Mouse (Mus musculus) cerebellum, adult 2 months (tissue): ENCODE data around the gene Atoh7. TPM values are rescaled to one million over a fixed set of nuclear protein-coding genes. Genes with fewer than 3 reads are reported as not detected.

ENCODE experiments used
- DNase-seq, 2 experiments: peaks; one replicate each; pipeline ENCODE4 v3.0.0; 2021
- H3K27ac ChIP-seq: fragments of 200-500 bp; 2 replicates; pipeline ENCODE4 v1.5.1; 2012; ENCODE audit warnings: low read length, control low read depth, inconsistent platforms; ENCODE audit not compliant: insufficient read depth
- H3K27me3 ChIP-seq: fragments of 200-500 bp; 2 replicates; pipeline ENCODE4 v1.6.1; 2012; ENCODE audit warnings: inconsistent platforms, mild to moderate bottlenecking, low read length, moderate library complexity; ENCODE audit not compliant: control insufficient read depth, insufficient read depth
- H3K4me1 ChIP-seq: fragments of 200-500 bp; 2 replicates; pipeline ENCODE4 v1.6.1; 2011; ENCODE audit warnings: low read length; ENCODE audit not compliant: control insufficient read depth, insufficient read depth
- H3K4me3 ChIP-seq: fragments of 200-500 bp; replicated peaks from 2 replicates; pipeline ENCODE3; 2011; ENCODE audit warnings: mild to moderate bottlenecking, low read depth, low read length, control low read depth; ENCODE audit not compliant: insufficient read depth
- CTCF ChIP-seq: fragments of 200-500 bp; IDR thresholded peaks from 2 replicates; pipeline ENCODE4 v1.5.1; 2011; ENCODE audit warnings: low read depth, mild to moderate bottlenecking, control low read depth, low read length, moderate library complexity, borderline replicate concordance; ENCODE audit not compliant: insufficient read depth
- POLR2A ChIP-seq: fragments of 200-500 bp; IDR thresholded peaks from 2 replicates; pipeline ENCODE4 v1.6.1; 2011; ENCODE audit warnings: low read length, control low read depth, borderline replicate concordance; ENCODE audit not compliant: insufficient read depth
- WGBS: fragments of 180-500 bp; shearing (Covaris S2); methylation state at CpG from one replicate; pipeline ENCODE4 v1.1.7; 2018; 5-methylcytosine and 5-hydroxymethylcytosine counted together
- polyA plus RNA-seq: library from polyadenylated mRNA; depleted of rRNA; stranded (reverse); fragments of >200 nt; gene quantifications from 2 replicates; pipeline ENCODE4 v1.2.3, GENCODE M21; 2012

The Atoh7 gene
- polyA plus RNA-seq, 1 experiment: 18.5 TPM

DNA sequence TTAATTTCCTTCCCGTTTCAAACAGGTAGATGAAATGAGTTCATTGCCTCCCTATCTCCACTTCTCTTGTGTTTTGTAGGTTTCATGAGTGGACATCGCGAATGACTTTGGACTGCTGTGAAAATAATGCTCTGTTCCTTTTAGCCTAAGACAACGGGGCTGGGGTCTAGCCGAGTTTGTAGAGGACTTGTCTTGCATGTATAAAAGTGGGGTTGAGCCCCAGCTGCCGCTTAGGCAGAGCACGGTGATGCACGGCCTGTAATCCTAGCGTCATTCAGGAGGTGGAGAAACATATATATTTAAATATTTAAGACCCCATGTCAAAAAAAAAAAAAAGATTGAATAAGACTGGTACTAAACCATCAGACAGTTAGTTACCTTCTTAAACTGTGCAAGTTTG is 1.2 kb downstream of the Atoh7 start:
- 2% methylated on average over 9 of the region's 9 CpGs for WGBS
- H3K4me3 ChIP-seq: peak overlapping the region; percentile 81
- no peaks in the 10 kb centered on the region for H3K27me3 ChIP-seq
- DNase-seq: no peak
- no peak for TF ChIP-seq POLR2A
- TF ChIP-seq CTCF: no peak
- H3K27ac ChIP-seq: peak overlapping the region; percentile 100
- H3K4me1 ChIP-seq: no peaks in the 10 kb centered on the region

DNA sequence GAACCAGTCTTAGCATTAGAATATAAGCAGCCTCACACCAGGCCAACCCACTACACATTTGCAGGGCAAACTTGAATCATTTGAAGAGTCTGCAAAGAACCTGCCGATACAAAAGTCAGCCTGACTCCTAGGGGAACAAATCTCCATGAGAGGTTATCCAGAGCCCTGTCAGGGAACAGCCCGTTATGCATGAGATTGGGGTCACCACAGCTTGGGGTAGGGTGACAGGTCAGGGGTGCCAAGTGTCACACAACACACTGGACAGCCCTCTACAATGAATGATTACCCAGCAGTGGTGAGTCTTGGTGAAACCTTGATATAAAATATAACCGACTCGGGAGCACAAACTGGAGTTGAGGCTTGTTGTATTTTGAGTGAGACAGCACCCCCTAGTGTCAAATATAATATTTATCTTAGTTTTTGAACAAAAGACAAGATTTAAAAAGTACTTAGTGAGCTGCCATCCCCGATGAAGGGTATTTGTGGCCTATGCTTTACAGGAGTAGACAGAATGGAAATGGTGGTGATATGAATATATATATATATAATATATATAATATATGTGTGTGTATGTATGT is 13.7 kb downstream of the Atoh7 start:
- TF ChIP-seq POLR2A: no peak
- TF ChIP-seq CTCF: peak; percentile 44; the same call in 1 of the 2 replicates
- DNase-seq: peak; percentile 34 to 53
- H3K27ac ChIP-seq: no peak overlapping the region
- WGBS: 18% methylated on average over 5 of the region's 5 CpGs
- no peak overlapping the region for H3K4me3 ChIP-seq
- H3K4me1 ChIP-seq: no peaks in the 10 kb centered on the region
- no peaks in the 10 kb centered on the region for H3K27me3 ChIP-seq

DNA sequence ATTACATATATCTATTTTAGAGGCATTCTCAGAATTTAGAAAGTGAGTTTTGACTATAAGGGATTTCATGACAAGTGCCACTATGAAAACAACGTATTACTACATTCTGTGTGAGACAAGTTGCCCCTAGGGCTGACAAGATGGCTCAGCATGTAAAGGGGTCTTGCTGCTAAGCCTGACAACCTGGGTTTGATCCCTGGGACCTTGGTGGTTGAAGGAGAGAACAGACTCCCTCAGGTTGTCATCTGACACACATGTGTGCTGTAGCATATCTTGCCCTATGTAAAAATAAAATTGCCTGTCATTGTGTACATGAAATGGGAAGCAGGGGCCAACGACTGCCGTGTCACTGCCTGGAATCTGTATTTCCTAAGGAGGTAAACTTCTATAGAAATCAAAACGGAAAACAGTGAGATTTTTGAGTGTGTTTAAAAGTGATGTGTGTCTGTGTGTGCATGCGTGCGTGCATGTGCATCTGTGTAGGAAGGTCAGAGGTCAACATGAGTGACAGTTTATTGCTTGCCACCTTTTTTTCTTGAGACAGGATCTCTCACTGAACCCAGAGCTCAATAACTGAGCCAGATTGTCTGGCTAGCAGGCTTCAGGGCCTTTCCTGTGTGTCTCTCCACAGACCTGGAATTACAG is 14.4 kb downstream of the Atoh7 start:
- WGBS: 85% methylated on average over 6 of the region's 6 CpGs
- Histone ChIP-seq H3K27me3 (no peaks in the 10 kb centered on the region), H3K27ac (no peak overlapping the region), H3K4me1 (no peaks in the 10 kb centered on the region), H3K4me3 (no peak overlapping the region)
- TF ChIP-seq CTCF: no peak
- TF ChIP-seq POLR2A: no peak
- no peak for DNase-seq

GRCm38 (mm10) chr10:63115881-63116280 is 16.4 kb downstream of the Atoh7 start:
- H3K4me3 ChIP-seq: no peak overlapping the region
- no peaks in the 10 kb centered on the region for H3K4me1 ChIP-seq
- no peak overlapping the region for H3K27ac ChIP-seq
- WGBS: 84% methylated on average over 15 of the region's 15 CpGs
- DNase-seq: no peak
- no peaks in the 10 kb centered on the region for H3K27me3 ChIP-seq
- TF ChIP-seq CTCF: no peak
- TF ChIP-seq POLR2A: no peak

DNA sequence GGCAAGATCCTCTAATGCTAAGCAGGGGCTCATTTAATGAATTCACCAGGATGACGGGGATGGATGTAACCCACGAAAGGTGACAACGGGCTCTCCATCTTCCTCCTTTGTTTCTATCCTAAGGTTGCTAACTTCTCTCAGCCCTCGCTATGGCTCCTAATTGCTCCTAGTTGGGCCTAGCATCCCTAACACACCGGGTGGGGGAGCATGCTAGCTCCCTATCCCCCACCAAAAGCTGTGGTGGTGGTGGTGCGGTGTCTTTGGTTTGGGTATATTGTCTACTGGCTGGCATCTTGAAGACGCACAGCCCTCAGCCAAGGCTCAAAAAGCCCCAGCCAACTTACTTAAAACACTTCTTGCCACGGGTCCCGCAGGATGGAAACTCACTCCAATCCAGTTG is 16.9 kb downstream of the Atoh7 start:
- Histone ChIP-seq H3K27me3 (no peaks in the 10 kb centered on the region), H3K4me1 (no peaks in the 10 kb centered on the region), H3K27ac (no peak overlapping the region), H3K4me3 (no peak overlapping the region)
- no peak for DNase-seq
- TF ChIP-seq CTCF (no peak), POLR2A (no peak)
- 92% methylated on average over 9 of the region's 9 CpGs for WGBS

- no peaks in the 10 kb centered on the region for H3K27me3 ChIP-seq
- 94% methylated on average over 8 of the region's 8 CpGs for WGBS
- H3K4me1 ChIP-seq: no peaks in the 10 kb centered on the region
- no peak overlapping the region for H3K27ac ChIP-seq
- TF ChIP-seq CTCF: no peak
- no peak for TF ChIP-seq POLR2A
- no peak overlapping the region for H3K4me3 ChIP-seq
- DNase-seq: no peak
These were observed 18.1 kb downstream of the Atoh7 start for GRCm38 (mm10) chr10:63117583-63117982.

DNA sequence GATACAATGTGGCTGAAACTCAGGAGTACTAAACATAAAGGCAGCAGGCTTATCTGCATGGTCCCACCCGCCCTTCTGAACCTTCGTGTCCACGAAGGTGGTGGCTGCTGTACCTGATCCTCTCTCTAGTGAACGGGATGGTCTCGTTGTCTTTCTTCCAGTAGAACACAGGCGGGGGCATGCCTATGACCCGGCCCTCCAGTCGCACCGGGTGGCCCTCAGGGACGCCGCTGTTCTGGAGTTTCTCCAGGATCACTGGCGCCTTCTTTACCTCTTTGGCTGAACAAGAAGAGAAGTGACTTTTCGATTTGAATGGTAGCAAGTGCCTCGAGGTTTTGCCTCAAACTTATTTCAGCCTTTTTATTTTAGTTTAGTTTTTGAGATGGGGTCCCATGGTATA is 20.5 kb downstream of the Atoh7 start:
- H3K4me3 ChIP-seq: no peak overlapping the region
- no peak for DNase-seq
- WGBS: 66% methylated on average over 14 of the region's 14 CpGs
- no peaks in the 10 kb centered on the region for H3K27me3 ChIP-seq
- H3K4me1 ChIP-seq: no peaks in the 10 kb centered on the region
- no peak overlapping the region for H3K27ac ChIP-seq
- TF ChIP-seq POLR2A (no peak), CTCF (no peak)

- no peak for DNase-seq
- Histone ChIP-seq H3K27ac (no peak overlapping the region), H3K27me3 (no peaks in the 10 kb centered on the region), H3K4me1 (no peaks in the 10 kb centered on the region), H3K4me3 (no peak overlapping the region)
- WGBS: 86% methylated on average over 14 of the region's 14 CpGs
- TF ChIP-seq POLR2A: no peak
- no peak for TF ChIP-seq CTCF
These were observed 22.5 kb downstream of the Atoh7 start for GRCm38 (mm10) chr10:63121961-63122360.
